Mouse (Mus musculus) MEL (cell line): ENCODE measurements around the gene Spata17. TPM values are rescaled to one million over a fixed set of nuclear protein-coding genes. Genes with fewer than 3 reads are reported as not detected.

ENCODE experiments used
- DNase-seq: peaks from one replicate; pipeline ENCODE4 v3.0.0; 2011; ENCODE audit warnings: low read depth, low spot score
- H3K27ac ChIP-seq: 2 replicates; pipeline ENCODE4 v1.5.1; 2012; ENCODE audit warnings: low read depth, mild to moderate bottlenecking, control low read depth, low read length, moderate library complexity; ENCODE audit not compliant: control insufficient read depth
- H3K27me3 ChIP-seq, 2 experiments: fragments of 150-350 bp in 1 of 2; sonication (generic) in 1 of 2; 2 replicates each; pipeline ENCODE4 v1.6.1; 2012; ENCODE audit warnings: low read length in 2 of 2, mild to moderate bottlenecking in 2 of 2, improper control_type of control experiment in 1 of 2, moderate library complexity in 1 of 2; ENCODE audit not compliant: insufficient read depth in 2 of 2, control insufficient read depth in 1 of 2
- H3K36me3 ChIP-seq, 2 experiments: 2 replicates each; pipeline ENCODE4 v1.6.1; 2012 to 2014; ENCODE audit warnings: low read length in 2 of 2, improper control_type of control experiment in 1 of 2, inconsistent platforms in 1 of 2, mild to moderate bottlenecking in 1 of 2; ENCODE audit not compliant: insufficient read depth in 2 of 2, control insufficient read depth in 1 of 2
- H3K4me1 ChIP-seq, 2 experiments: fragments of 150-350 bp in 1 of 2; sonication (generic) in 1 of 2; 2 replicates each; pipeline ENCODE4 v1.6.1; 2012; ENCODE audit warnings: low read length in 2 of 2, improper control_type of control experiment in 1 of 2, mild to moderate bottlenecking in 1 of 2; ENCODE audit not compliant: insufficient read depth in 2 of 2, control insufficient read depth in 1 of 2
- H3K4me3 ChIP-seq, 2 experiments: fragments of 150-350 bp in 1 of 2; sonication (generic) in 1 of 2; 2 replicates each; pipeline ENCODE4 v1.5.1; 2012; ENCODE audit warnings: low read depth in 2 of 2, low read length in 2 of 2, mild to moderate bottlenecking in 2 of 2, moderate library complexity in 2 of 2, control low read depth in 1 of 2, improper control_type of control experiment in 1 of 2; ENCODE audit not compliant: control insufficient read depth in 1 of 2, insufficient read depth in 1 of 2
- H3K79me2 ChIP-seq: 2 replicates; pipeline ENCODE4 v1.6.1; 2012; ENCODE audit warnings: mild to moderate bottlenecking, low read length, moderate library complexity; ENCODE audit not compliant: control insufficient read depth, poor library complexity, insufficient read depth
- H3K9ac ChIP-seq: 2 replicates; pipeline ENCODE4 v1.6.1; 2012; ENCODE audit warnings: low read depth, mild to moderate bottlenecking, control low read depth, low read length, moderate library complexity; ENCODE audit not compliant: control insufficient read depth, poor library complexity, severe bottlenecking
- H3K9me3 ChIP-seq: fragments of 150-350 bp; sonication (generic); replicated peaks from 2 replicates; pipeline ENCODE4 v1.6.1; 2012; ENCODE audit warnings: mild to moderate bottlenecking, low read length, improper control_type of control experiment, moderate library complexity; ENCODE audit not compliant: insufficient read depth
- CHD2 ChIP-seq: IDR thresholded peaks from 2 replicates; pipeline ENCODE4 v1.6.1; 2011; ENCODE audit warnings: low read length, improper control_type of control experiment
- ELF1 ChIP-seq: IDR thresholded peaks from 2 replicates; pipeline ENCODE4 v1.6.1; 2014; ENCODE audit warnings: low read depth, mild to moderate bottlenecking, inconsistent platforms, low read length, improper control_type of control experiment, moderate library complexity
- EP300 ChIP-seq, 2 experiments: IDR thresholded peaks; 2 replicates each; pipeline ENCODE4 v1.6.1; 2011; ENCODE audit warnings: improper control_type of control experiment in 2 of 2, low read length in 2 of 2, low read depth in 1 of 2, mild to moderate bottlenecking in 1 of 2
- GABPA ChIP-seq: IDR thresholded peaks from 2 replicates; pipeline ENCODE4 v1.6.1; 2012; ENCODE audit warnings: low read depth, mild to moderate bottlenecking, inconsistent platforms, low read length, improper control_type of control experiment, moderate library complexity
- KAT2A ChIP-seq: conservative IDR thresholded peaks from 2 replicates; pipeline ENCODE4 v1.6.1; 2012; ENCODE audit warnings: low read depth, low read length, improper control_type of control experiment, inconsistent platforms
- MAFK ChIP-seq: IDR thresholded peaks from 2 replicates; pipeline ENCODE4 v1.6.1; 2011; ENCODE audit warnings: low read depth, mild to moderate bottlenecking, low read length, improper control_type of control experiment, borderline replicate concordance
- MXI1 ChIP-seq: IDR thresholded peaks from 2 replicates; pipeline ENCODE4 v1.6.1; 2011; ENCODE audit warnings: mild to moderate bottlenecking, low read depth, low read length, improper control_type of control experiment
- MYB ChIP-seq: IDR thresholded peaks from 2 replicates; pipeline ENCODE4 v1.6.1; 2011; ENCODE audit warnings: mild to moderate bottlenecking, low read depth, low read length, improper control_type of control experiment
- MYC ChIP-seq: IDR thresholded peaks from 2 replicates; pipeline ENCODE4 v1.6.1; 2011; ENCODE audit warnings: low read depth, mild to moderate bottlenecking, low read length, improper control_type of control experiment, moderate library complexity
- NRF1 ChIP-seq: IDR thresholded peaks from 2 replicates; pipeline ENCODE4 v1.6.1; 2014; ENCODE audit warnings: low read depth, mild to moderate bottlenecking, inconsistent platforms, low read length, improper control_type of control experiment, moderate library complexity; ENCODE audit not compliant: poor library complexity, insufficient read depth, severe bottlenecking
- POLR2AphosphoS2 ChIP-seq: IDR thresholded peaks from 2 replicates; pipeline ENCODE4 v1.6.1; 2011; ENCODE audit warnings: low read length, improper control_type of control experiment
- POLR2AphosphoS5 ChIP-seq: IDR thresholded peaks from 2 replicates; pipeline ENCODE4 v1.6.1; 2012; ENCODE audit warnings: low read depth, borderline replicate concordance, mild to moderate bottlenecking, inconsistent platforms, low read length, moderate library complexity, mixed read lengths
- RCOR1 ChIP-seq: IDR thresholded peaks from 2 replicates; pipeline ENCODE4 v1.6.1; 2012; ENCODE audit warnings: low read depth, mild to moderate bottlenecking, inconsistent platforms, low read length, improper control_type of control experiment
- SIN3A ChIP-seq: IDR thresholded peaks from 2 replicates; pipeline ENCODE4 v1.6.1; 2012; ENCODE audit warnings: low read length, improper control_type of control experiment, inconsistent platforms
- SMC3 ChIP-seq: IDR thresholded peaks from 2 replicates; pipeline ENCODE4 v1.6.1; 2011; ENCODE audit warnings: low read depth, low read length, improper control_type of control experiment
- TAL1 ChIP-seq: IDR thresholded peaks from 2 replicates; pipeline ENCODE4 v1.6.1; 2012; ENCODE audit warnings: mild to moderate bottlenecking, inconsistent platforms, low read length, moderate library complexity, mixed read lengths
- TBP ChIP-seq: IDR thresholded peaks from 2 replicates; pipeline ENCODE4 v1.8.0; 2011; ENCODE audit warnings: low read depth, low read length, improper control_type of control experiment
- TCF12 ChIP-seq: IDR thresholded peaks from 2 replicates; pipeline ENCODE4 v1.6.1; 2014; ENCODE audit warnings: low read depth, mild to moderate bottlenecking, inconsistent platforms, low read length, improper control_type of control experiment, moderate library complexity
- USF2 ChIP-seq, 2 experiments: IDR thresholded peaks; 2 replicates each; pipeline ENCODE4 v1.6.1; 2011 to 2012; ENCODE audit warnings: improper control_type of control experiment in 2 of 2, low read length in 2 of 2, borderline replicate concordance in 1 of 2, inconsistent platforms in 1 of 2, low read depth in 1 of 2, mild to moderate bottlenecking in 1 of 2; ENCODE audit not compliant: insufficient read depth in 1 of 2
- ZC3H11A ChIP-seq: IDR thresholded peaks from 2 replicates; pipeline ENCODE4 v1.6.1; 2012; ENCODE audit warnings: low read depth, mild to moderate bottlenecking, inconsistent platforms, low read length, improper control_type of control experiment
- ZNF384 ChIP-seq: IDR thresholded peaks from 2 replicates; pipeline ENCODE4 v1.6.1; 2012; ENCODE audit warnings: low read depth, mild to moderate bottlenecking, inconsistent platforms, low read length, improper control_type of control experiment
- polyA plus RNA-seq, 2 experiments: library from polyadenylated mRNA; stranded (reverse) in 1 of 2; unstranded in 1 of 2; fragments of >175 nt in 1 of 2; fragments of >200 nt in 1 of 2; gene quantifications; 2 replicates each; pipeline versions ENCODE4 v1.2.1 to v1.2.4; 2012; ENCODE audit warnings: low replicate concordance in 2 of 2, low read depth in 1 of 2; ENCODE audit not compliant: insufficient read length in 2 of 2, insufficient read depth in 1 of 2, missing spikeins in 1 of 2
- total RNA-seq: library from RNA; depleted of rRNA; stranded (reverse); fragments of 300-350 nt; gene quantifications from 2 replicates; pipeline ENCODE4 v1.2.3, GENCODE M21; 2012

Gene Spata17
- total and polyA plus RNA-seq, 3 experiments = 0.13 TPM; not detected in 2

GRCm38 (mm10) chr1:187102130-187102529 lies 113.1 kb downstream of the Spata17 start:
- H3K4me3 ChIP-seq = no peak overlapping the region
- no peaks in the 10 kb centered on the region for H3K4me1 ChIP-seq
- no peaks in the 10 kb centered on the region for H3K9me3 ChIP-seq
- no peaks in the 10 kb centered on the region for H3K27me3 ChIP-seq
- H3K27ac ChIP-seq = no peak overlapping the region
- TF ChIP-seq MAFK = no peak
- no peak for TF ChIP-seq MXI1
- no peak for TF ChIP-seq ZC3H11A
- TF ChIP-seq TAL1 = no peak
- no peak overlapping the region for H3K9ac ChIP-seq
- DNase-seq = no peak
- H3K79me2 ChIP-seq = no peaks in the 10 kb centered on the region
- no peaks in the 10 kb centered on the region for H3K36me3 ChIP-seq

- no peaks in the 10 kb centered on the region for H3K4me1 ChIP-seq
- no peak overlapping the region for H3K4me3 ChIP-seq
- H3K9me3 ChIP-seq = no peaks in the 10 kb centered on the region
- no peak for DNase-seq
- H3K27ac ChIP-seq = no peak overlapping the region
- TF ChIP-seq TBP (no peak), ZNF384 (no peak), RCOR1 (no peak), GABPA (no peak), KAT2A (no peak), MYB (no peak), POLR2AphosphoS2 (no peak), TAL1 (no peak), NRF1 (no peak), SIN3A (no peak), USF2 (IDR thresholded peaks at IDR 0.05; ENCODE audit: borderline replicate concordance in 1 of 2, insufficient read depth in 1 of 2, low read depth in 1 of 2, low read length in 2 of 2) (no peak), CHD2 (no peak), ZC3H11A (no peak), MAFK (no peak), ELF1 (no peak), MYC (no peak), TCF12 (no peak), EP300 (IDR thresholded peaks at IDR 0.05; ENCODE audit: low read depth in 1 of 2, low read length in 2 of 2) (no peak), POLR2AphosphoS5 (no peak), SMC3 (no peak)
- no peaks in the 10 kb centered on the region for H3K79me2 ChIP-seq
- no peaks in the 10 kb centered on the region for H3K27me3 ChIP-seq
- H3K36me3 ChIP-seq = no peaks in the 10 kb centered on the region
- H3K9ac ChIP-seq = no peak overlapping the region
Observed at GRCm38 (mm10) chr1:187101202-187101601, 114.1 kb downstream of the Spata17 start.
